Mouse (Mus musculus): Measurements from ENCODE around the gene Trim62. TPM values are rescaled to one million over a fixed set of nuclear protein-coding genes. Genes with fewer than 3 reads are reported as not detected.

Trim62 gene
- 13.0 and 13.1 TPM in 2 replicates for polyA plus RNA-seq (2014; fragmentation: Nextera tagmentation; extraction: Ambion mirVana)

GRCm38 (mm10) chr4:128883379-128883781, at the start of gene Trim62:
TSS of gene Trim62 (plus strand) at chr4:128883580.
- Histone ChIP-seq H3K27me3 (ENCODE audit: control insufficient read depth, insufficient read depth, low read length) (0 out of 2 replicates have a peak, but pooled peaks cover 2% of the 10 kb centered on the region), H3K4me2 (replicated peaks; ENCODE audit: low read depth, low read length) (peak within 1 kb of the TSS; percentile 100), H3K27ac (ENCODE audit: low read depth, low read length) (peak within 1 kb of the TSS; percentile 82), H3K4me3 (ENCODE audit: low read depth, low read length) (peak within 1 kb of the TSS; percentile 82), H3K9ac (ENCODE audit: low read depth, low read length) (peak within 1 kb of the TSS; percentile 81), H3K4me1 (replicated peaks; ENCODE audit: control insufficient read depth, insufficient read depth, low read length) (peaks cover 3% of the 10 kb centered on the region; the same call in 1 of the 2 replicates), H3K36me3 (ENCODE audit: control insufficient read depth, insufficient read depth, low read length) (no peaks in the 10 kb centered on the region), H3K9me3 (ENCODE audit: control insufficient read depth, low read length) (no peaks in the 10 kb centered on the region)
- under 1% methylated on average over 32 of the region's 37 CpGs for WGBS
- peak; percentile 65 for ATAC-seq (ENCODE audit: low FRiP score)
- peak; percentile 90 for DNase-seq (ENCODE audit: low spot score)

- H3K9ac ChIP-seq (ENCODE audit: low read depth, low read length), result no peak overlapping the region
- 73% methylated on average over 5 of the region's 5 CpGs for WGBS
Observed at GRCm38 (mm10) chr4:128838202-128838601, 45.2 kb upstream of the Trim62 start.

GRCm38 (mm10) chr4:128839811-128840738, 43.3 kb upstream of the Trim62 start:
- 0 out of 2 replicates have a peak overlapping the region, but pooled peaks have one; percentile 10 for H3K27ac ChIP-seq (ENCODE audit: low read depth, low read length)
- no peaks in the 10 kb centered on the region for H3K27me3 ChIP-seq (ENCODE audit: control insufficient read depth, insufficient read depth, low read length)
- 44% methylated on average over 16 of the region's 16 CpGs for WGBS
- ATAC-seq (ENCODE audit: low FRiP score), result no peak
- H3K4me3 ChIP-seq (ENCODE audit: low read depth, low read length), result no peak overlapping the region
- no peak overlapping the region for H3K4me2 ChIP-seq (replicated peaks; ENCODE audit: low read depth, low read length)
- no peaks in the 10 kb centered on the region for H3K9me3 ChIP-seq (ENCODE audit: control insufficient read depth, low read length)
- DNase-seq (ENCODE audit: low spot score), result peak; percentile 19
- 0 out of 2 replicates have a peak, but pooled peaks cover 2% of the 10 kb centered on the region for H3K4me1 ChIP-seq (replicated peaks; ENCODE audit: control insufficient read depth, insufficient read depth, low read length)
- no peaks in the 10 kb centered on the region for H3K36me3 ChIP-seq (ENCODE audit: control insufficient read depth, insufficient read depth, low read length)
- H3K9ac ChIP-seq (ENCODE audit: low read depth, low read length), result no peak overlapping the region

More at GRCm38 (mm10) chr4:128838202-128838601, 45.2 kb upstream of the Trim62 start:
- no peak for ATAC-seq (ENCODE audit: low FRiP score)
- H3K4me3 ChIP-seq (ENCODE audit: low read depth, low read length), result no peak overlapping the region
- no peak overlapping the region for H3K27ac ChIP-seq (ENCODE audit: low read depth, low read length)
- no peaks in the 10 kb centered on the region for H3K9me3 ChIP-seq (ENCODE audit: control insufficient read depth, low read length)
- H3K36me3 ChIP-seq (ENCODE audit: control insufficient read depth, insufficient read depth, low read length), result no peaks in the 10 kb centered on the region
- H3K4me2 ChIP-seq (replicated peaks; ENCODE audit: low read depth, low read length), result no peak overlapping the region
- H3K4me1 ChIP-seq (replicated peaks; ENCODE audit: control insufficient read depth, insufficient read depth, low read length), result 0 out of 2 replicates have a peak, but pooled peaks cover 2% of the 10 kb centered on the region
- no peak for DNase-seq (ENCODE audit: low spot score)
- no peaks in the 10 kb centered on the region for H3K27me3 ChIP-seq (ENCODE audit: control insufficient read depth, insufficient read depth, low read length)

- Histone ChIP-seq H3K9me3 (ENCODE audit: control insufficient read depth, low read length) (no peaks in the 10 kb centered on the region), H3K27me3 (ENCODE audit: control insufficient read depth, insufficient read depth, low read length) (no peaks in the 10 kb centered on the region), H3K4me1 (replicated peaks; ENCODE audit: control insufficient read depth, insufficient read depth, low read length) (0 out of 2 replicates have a peak, but pooled peaks cover 2% of the 10 kb centered on the region), H3K4me3 (ENCODE audit: low read depth, low read length) (no peak overlapping the region), H3K27ac (ENCODE audit: low read depth, low read length) (no peak overlapping the region), H3K36me3 (ENCODE audit: control insufficient read depth, insufficient read depth, low read length) (no peaks in the 10 kb centered on the region), H3K4me2 (replicated peaks; ENCODE audit: low read depth, low read length) (no peak overlapping the region), H3K9ac (ENCODE audit: low read depth, low read length) (no peak overlapping the region)
- 28% methylated on average over 8 of the region's 8 CpGs for WGBS
- DNase-seq (ENCODE audit: low spot score), result peak; percentile 22
- no peak for ATAC-seq (ENCODE audit: low FRiP score)
Observed at GRCm38 (mm10) chr4:128841259-128841658, 42.1 kb upstream of the Trim62 start.

GRCm38 (mm10) chr4:128844566-128844965, 38.8 kb upstream of the Trim62 start:
- Histone ChIP-seq H3K9me3 (ENCODE audit: control insufficient read depth, low read length) (no peaks in the 10 kb centered on the region), H3K4me3 (ENCODE audit: low read depth, low read length) (no peak overlapping the region), H3K9ac (ENCODE audit: low read depth, low read length) (no peak overlapping the region), H3K27ac (ENCODE audit: low read depth, low read length) (no peak overlapping the region), H3K27me3 (ENCODE audit: control insufficient read depth, insufficient read depth, low read length) (no peaks in the 10 kb centered on the region), H3K36me3 (ENCODE audit: control insufficient read depth, insufficient read depth, low read length) (no peaks in the 10 kb centered on the region), H3K4me2 (replicated peaks; ENCODE audit: low read depth, low read length) (no peak overlapping the region), H3K4me1 (replicated peaks; ENCODE audit: control insufficient read depth, insufficient read depth, low read length) (0 out of 2 replicates have a peak, but pooled peaks cover 2% of the 10 kb centered on the region)
- no peak for DNase-seq (ENCODE audit: low spot score)
- no peak for ATAC-seq (ENCODE audit: low FRiP score)
- 45% methylated on average over 13 of the region's 13 CpGs for WGBS

GRCm38 (mm10) chr4:128845367-128845973, 37.9 kb upstream of the Trim62 start:
- 0 out of 2 replicates have a peak, but pooled peaks cover 2% of the 10 kb centered on the region for H3K4me1 ChIP-seq (replicated peaks; ENCODE audit: control insufficient read depth, insufficient read depth, low read length)
- ATAC-seq (ENCODE audit: low FRiP score) (no peak), DNase-seq (ENCODE audit: low spot score) (no peak)
- H3K36me3 ChIP-seq (ENCODE audit: control insufficient read depth, insufficient read depth, low read length), result no peaks in the 10 kb centered on the region
- no peak overlapping the region for H3K9ac ChIP-seq (ENCODE audit: low read depth, low read length)
- no peak overlapping the region for H3K4me3 ChIP-seq (ENCODE audit: low read depth, low read length)
- no peaks in the 10 kb centered on the region for H3K9me3 ChIP-seq (ENCODE audit: control insufficient read depth, low read length)
- H3K27ac ChIP-seq (ENCODE audit: low read depth, low read length), result no peak overlapping the region
- H3K4me2 ChIP-seq (replicated peaks; ENCODE audit: low read depth, low read length), result no peak overlapping the region
- WGBS, result 76% methylated on average over 12 of the region's 12 CpGs
- H3K27me3 ChIP-seq (ENCODE audit: control insufficient read depth, insufficient read depth, low read length), result no peaks in the 10 kb centered on the region

GRCm38 (mm10) chr4:128848961-128849360, 34.4 kb upstream of the Trim62 start:
- ATAC-seq (ENCODE audit: low FRiP score), result no peak
- DNase-seq (ENCODE audit: low spot score), result no peak
- no peak overlapping the region for H3K4me2 ChIP-seq (replicated peaks; ENCODE audit: low read depth, low read length)
- no peak overlapping the region for H3K27ac ChIP-seq (ENCODE audit: low read depth, low read length)
- no peak overlapping the region for H3K9ac ChIP-seq (ENCODE audit: low read depth, low read length)
- H3K36me3 ChIP-seq (ENCODE audit: control insufficient read depth, insufficient read depth, low read length), result no peaks in the 10 kb centered on the region
- 92% methylated on average over 3 of the region's 3 CpGs for WGBS
- H3K27me3 ChIP-seq (ENCODE audit: control insufficient read depth, insufficient read depth, low read length), result no peaks in the 10 kb centered on the region
- no peaks in the 10 kb centered on the region for H3K9me3 ChIP-seq (ENCODE audit: control insufficient read depth, low read length)
- H3K4me3 ChIP-seq (ENCODE audit: low read depth, low read length), result no peak overlapping the region
- no peaks in the 10 kb centered on the region for H3K4me1 ChIP-seq (replicated peaks; ENCODE audit: control insufficient read depth, insufficient read depth, low read length)

- H3K27ac ChIP-seq (ENCODE audit: low read depth, low read length), result no peak overlapping the region
Observed at GRCm38 (mm10) chr4:128849686-128850085, 33.7 kb upstream of the Trim62 start.

More at GRCm38 (mm10) chr4:128849686-128850085, 33.7 kb upstream of the Trim62 start:
- WGBS, result 83% methylated on average over 7 of the region's 7 CpGs
- no peak overlapping the region for H3K4me3 ChIP-seq (ENCODE audit: low read depth, low read length)
- no peak for ATAC-seq (ENCODE audit: low FRiP score)
- H3K4me1 ChIP-seq (replicated peaks; ENCODE audit: control insufficient read depth, insufficient read depth, low read length), result no peaks in the 10 kb centered on the region
- H3K9ac ChIP-seq (ENCODE audit: low read depth, low read length), result no peak overlapping the region
- no peaks in the 10 kb centered on the region for H3K36me3 ChIP-seq (ENCODE audit: control insufficient read depth, insufficient read depth, low read length)
- no peaks in the 10 kb centered on the region for H3K27me3 ChIP-seq (ENCODE audit: control insufficient read depth, insufficient read depth, low read length)
- DNase-seq (ENCODE audit: low spot score), result no peak
- no peaks in the 10 kb centered on the region for H3K9me3 ChIP-seq (ENCODE audit: control insufficient read depth, low read length)
- no peak overlapping the region for H3K4me2 ChIP-seq (replicated peaks; ENCODE audit: low read depth, low read length)

Data from hindbrain, embryonic 11.5 days (tissue).